Mouse (Mus musculus) left cerebral cortex, postnatal 4 days (tissue): ENCODE data around the gene Emcn. TPM values are rescaled to one million over a fixed set of nuclear protein-coding genes. Genes with fewer than 3 reads are reported as not detected.

Experiments
- DNase-seq: peaks from one replicate; pipeline ENCODE4 v3.0.0-alpha.2; 2022
- intact Hi-C: fragments of 180-260 bp; cut with DNase I; formaldehyde crosslinking; loops from one replicate; pipeline ENCODE4 v1.15.1; 2025
- total RNA-seq, 2 experiments: library from RNA; stranded (reverse); gene quantifications; 2 replicates each; pipeline ENCODE4 v1.2.3; 2021

The Emcn gene
- 1 to 10 TPM; 4.0 to 4.4 TPM for total RNA-seq

DNA sequence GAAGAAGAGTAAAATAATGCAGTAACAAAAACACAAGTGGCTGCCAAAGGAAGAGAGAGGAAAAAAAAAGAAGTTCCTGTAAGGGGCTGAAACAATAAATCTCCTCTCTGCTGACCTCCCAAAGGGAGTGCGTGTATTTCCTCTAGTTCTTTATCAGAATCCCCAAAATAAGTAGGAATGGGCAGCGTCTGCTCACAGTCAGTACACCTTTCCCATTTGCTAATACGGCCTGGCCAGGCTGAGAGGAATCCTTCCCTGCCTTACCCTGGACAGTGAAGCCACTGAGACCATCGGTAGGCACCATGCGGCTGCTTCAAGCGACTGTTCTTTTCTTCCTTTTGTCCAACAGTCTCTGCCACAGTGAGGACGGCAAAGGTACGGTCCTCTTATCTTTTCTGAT is at the start of gene Emcn:
Emcn (plus strand) TSS at position 130 of the 400 bp plus-strand sequence.
- intact Hi-C loops: no loop called here
- DNase-seq: no peak

DNA sequence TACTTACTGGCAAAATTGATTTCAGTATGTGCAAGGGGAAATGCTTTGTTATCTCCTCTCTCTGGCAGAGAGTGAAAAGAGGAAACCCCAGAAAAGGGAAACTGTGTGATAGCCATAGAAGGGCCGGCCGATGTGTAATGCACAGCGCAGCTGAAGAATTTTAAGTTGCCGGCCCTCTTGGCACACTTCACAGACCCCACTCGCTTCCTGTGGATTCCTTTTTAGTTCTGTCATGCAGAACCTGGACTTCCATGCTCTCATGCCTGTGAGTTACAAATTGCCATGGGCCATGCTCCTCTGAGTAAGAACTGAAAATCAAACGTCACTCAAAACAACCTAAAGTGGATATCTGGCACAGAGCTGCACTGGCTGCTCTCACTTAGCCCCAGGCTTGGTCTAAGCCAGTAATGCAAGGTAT is 47.7 kb upstream of the Emcn start:
- peak; percentile 11 for DNase-seq

GRCm38 (mm10) chr3:137298230-137298629 is 42.6 kb upstream of the Emcn start:
- no peak for DNase-seq
- intact Hi-C loops: no loop called here

More for the DNA sequence above, 47.7 kb upstream of the Emcn start:
- intact Hi-C loops: no loop called here

GRCm38 (mm10) chr3:137300210-137300609 is 40.7 kb upstream of the Emcn start:
- DNase-seq: no peak
- intact Hi-C loops: no loop called here

- intact Hi-C loops: no loop called here
- DNase-seq: no peak
These were observed 39.7 kb upstream of the Emcn start for GRCm38 (mm10) chr3:137301195-137301594.

DNA sequence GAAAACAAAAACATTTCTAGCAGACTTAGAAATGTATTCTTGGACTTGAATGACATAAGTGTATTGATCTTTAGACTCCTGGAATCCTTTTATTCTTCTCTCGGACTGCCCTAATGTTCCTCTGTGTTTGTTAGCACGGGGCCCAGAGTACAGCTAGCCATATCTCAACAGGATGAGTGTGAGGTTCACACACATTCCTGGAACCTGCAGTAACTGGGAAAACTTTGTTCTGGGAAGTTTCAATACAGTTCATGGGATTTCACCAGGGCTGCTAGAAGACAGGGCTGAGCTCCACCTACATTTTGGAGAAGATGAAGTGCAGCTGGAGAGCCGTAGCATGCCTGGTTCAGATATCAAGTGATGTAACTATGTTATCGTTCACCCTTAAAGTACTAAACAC is 38.1 kb upstream of the Emcn start:
- intact Hi-C loops: no loop called here
- DNase-seq: no peak

DNA sequence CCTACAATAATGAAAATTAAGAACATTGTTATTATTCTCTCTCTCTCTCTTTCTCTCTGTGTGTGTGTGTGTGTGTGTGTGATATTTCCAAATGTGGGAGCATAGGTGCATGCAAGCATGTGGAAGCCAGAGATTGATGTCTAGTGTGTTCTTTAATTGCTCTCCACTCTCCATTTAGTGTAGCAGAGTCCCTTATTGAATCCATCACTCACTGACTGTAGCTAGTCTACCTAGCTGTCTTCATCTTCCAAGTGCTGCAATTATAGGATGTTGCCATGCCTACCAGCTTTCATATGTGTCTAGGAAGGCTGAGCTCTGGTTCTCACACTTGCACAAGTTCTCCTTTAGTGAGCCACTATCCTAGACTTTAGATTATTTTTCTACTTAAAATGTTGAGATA is 30.9 kb upstream of the Emcn start:
- no peak for DNase-seq
- intact Hi-C loops: no loop called here

- DNase-seq: no peak
- intact Hi-C loops: no loop called here
These were observed 28.3 kb upstream of the Emcn start for GRCm38 (mm10) chr3:137312540-137312939.

DNA sequence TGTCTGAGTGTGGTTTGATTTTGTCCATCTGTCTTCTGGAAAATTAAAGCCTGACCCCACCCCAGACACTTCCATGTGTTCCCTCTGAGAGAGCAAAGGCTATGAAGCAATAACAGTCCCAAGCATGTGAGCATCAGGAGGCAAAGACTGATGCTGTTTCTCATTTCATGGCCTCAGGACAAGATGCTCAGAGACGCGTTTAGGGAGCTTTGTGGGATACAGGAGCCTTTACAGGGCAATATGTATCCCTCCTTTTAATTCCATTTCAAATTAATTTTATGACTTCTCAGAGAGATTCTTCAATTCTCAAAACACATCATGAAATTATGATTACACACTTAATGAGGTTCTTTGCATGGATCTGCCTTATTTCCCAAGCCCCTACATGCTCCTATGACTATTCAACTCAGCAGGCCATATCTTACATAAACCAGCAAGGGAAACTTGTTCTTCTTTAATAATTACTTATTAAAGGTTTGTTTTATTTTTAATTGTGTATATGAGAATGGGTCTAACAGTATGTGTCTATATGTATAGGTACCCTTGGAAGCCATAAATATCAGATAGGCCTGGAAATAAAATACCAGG is 27.0 kb upstream of the Emcn start:
- intact Hi-C loops: no loop called here

GRCm38 (mm10) chr3:137318371-137318770 is 22.5 kb upstream of the Emcn start:
- peak; percentile 3 for DNase-seq
- intact Hi-C loops: no loop called here

More for the DNA sequence above, 27.0 kb upstream of the Emcn start:
- DNase-seq: no peak

- intact Hi-C loops: no loop called here
- DNase-seq: no peak
These were observed 20.9 kb upstream of the Emcn start for GRCm38 (mm10) chr3:137319950-137320349.

DNA sequence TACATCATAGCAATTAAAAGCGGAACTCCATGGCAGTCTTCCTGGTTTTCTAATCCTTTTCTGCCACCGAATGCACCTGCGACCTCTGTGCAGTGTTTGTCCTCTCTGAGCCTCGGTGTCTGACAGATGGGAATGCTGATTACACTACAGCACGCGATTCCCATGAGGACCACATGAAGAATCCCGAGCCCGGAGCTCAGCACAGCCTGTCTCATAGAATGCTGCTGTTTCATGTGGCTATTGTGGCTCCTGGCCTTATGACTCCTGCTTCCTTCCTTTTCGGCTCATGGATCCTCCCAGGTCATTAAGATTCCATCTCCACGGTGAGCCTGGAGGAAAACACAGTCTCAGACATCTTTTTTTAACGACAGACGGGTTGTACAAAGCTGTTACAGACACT is 18.6 kb upstream of the Emcn start:
- peak; percentile 69 for DNase-seq
- intact Hi-C loops: no loop called here

GRCm38 (mm10) chr3:137329898-137330297 is 11.0 kb upstream of the Emcn start:
- intact Hi-C loops: no loop called here
- no peak for DNase-seq

- intact Hi-C loops: no loop called here
These were observed 9.9 kb upstream of the Emcn start for GRCm38 (mm10) chr3:137330950-137331349.

GRCm38 (mm10) chr3:137332531-137332930 is 8.3 kb upstream of the Emcn start:
- intact Hi-C loops: no loop called here
- DNase-seq: no peak

More at GRCm38 (mm10) chr3:137330950-137331349, 9.9 kb upstream of the Emcn start:
- no peak for DNase-seq

- intact Hi-C loops: no loop called here
- DNase-seq: no peak
These were observed 4.9 kb upstream of the Emcn start for GRCm38 (mm10) chr3:137335957-137336356.

- DNase-seq: no peak
- intact Hi-C loops: no loop called here
These were observed 2.6 kb downstream of the Emcn start for GRCm38 (mm10) chr3:137343446-137343845.

DNA sequence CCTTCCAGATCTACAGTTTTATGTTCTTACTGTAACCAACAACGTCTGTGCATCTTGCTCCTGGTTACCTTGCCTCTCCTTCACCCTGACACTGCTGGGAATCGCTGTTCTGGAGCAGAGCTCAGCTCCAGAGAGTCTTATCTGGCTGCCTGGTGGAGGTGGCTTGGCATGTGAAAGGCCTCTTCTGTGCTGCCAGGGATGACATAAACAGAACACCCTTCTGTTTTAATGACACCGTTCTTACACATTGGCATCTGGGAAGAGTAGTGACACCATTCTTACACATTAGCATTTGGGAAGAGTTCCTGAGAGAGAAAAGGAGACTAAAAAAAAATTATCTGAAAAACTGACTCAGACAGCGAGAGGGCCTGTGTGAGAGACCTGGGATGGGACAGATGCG is 11.0 kb downstream of the Emcn start:
- intact Hi-C loops: no loop called here
- no peak for DNase-seq

DNA sequence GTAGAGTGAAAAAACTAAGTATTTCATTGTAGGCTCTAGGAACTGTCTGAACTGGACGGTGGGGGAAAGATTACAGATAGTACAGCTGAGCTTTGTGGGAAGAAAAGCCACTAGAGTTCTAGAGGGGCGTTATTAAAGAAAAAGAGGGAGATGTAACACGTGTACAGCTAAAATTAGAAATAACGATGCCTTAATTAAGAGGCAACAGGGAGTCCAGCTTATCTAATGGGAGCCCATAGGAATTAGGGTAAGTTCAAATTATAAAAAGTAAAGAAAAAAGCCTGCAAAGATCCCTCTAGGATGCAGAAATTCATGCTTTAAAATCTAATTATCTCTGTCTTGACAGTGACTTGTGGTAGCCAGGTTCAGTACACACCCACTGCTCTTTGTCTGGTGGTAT is 15.8 kb downstream of the Emcn start:
- intact Hi-C loops: no loop called here

DNA sequence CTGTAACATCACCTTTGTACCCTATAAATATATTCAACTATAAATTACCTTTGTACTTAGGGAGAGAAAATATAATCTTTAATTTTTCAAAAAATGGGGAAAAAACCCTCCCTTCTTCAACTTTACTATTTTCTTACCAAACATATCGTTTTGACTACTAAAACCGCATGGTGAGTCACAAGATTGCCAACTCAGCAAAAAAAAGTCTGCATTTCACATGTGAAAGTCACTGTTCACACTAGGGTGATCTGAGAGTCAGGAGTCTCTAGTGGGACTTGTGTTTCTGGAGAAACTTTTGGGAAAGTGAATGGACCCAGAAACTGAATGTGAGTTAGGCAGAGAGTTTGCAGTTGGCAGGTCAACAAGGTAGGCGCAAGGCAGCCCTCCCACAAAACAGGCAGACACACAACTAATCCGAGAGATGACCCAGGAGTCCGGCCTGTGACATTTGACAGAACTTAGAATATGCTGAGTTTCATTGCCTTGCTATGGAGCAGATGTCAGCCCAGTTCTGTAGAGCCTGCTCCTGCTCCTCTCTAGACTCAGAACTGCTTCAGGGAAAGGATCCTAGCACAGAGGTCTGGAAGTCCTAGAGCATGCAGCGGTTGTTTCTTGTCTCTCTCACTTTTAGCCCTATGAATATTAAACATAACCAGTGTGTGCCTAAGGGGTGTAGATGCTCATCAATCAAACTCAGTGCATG is 26.4 kb downstream of the Emcn start:
- intact Hi-C loops: no loop called here
- no peak for DNase-seq

More for the DNA sequence above, 15.8 kb downstream of the Emcn start:
- DNase-seq: no peak

DNA sequence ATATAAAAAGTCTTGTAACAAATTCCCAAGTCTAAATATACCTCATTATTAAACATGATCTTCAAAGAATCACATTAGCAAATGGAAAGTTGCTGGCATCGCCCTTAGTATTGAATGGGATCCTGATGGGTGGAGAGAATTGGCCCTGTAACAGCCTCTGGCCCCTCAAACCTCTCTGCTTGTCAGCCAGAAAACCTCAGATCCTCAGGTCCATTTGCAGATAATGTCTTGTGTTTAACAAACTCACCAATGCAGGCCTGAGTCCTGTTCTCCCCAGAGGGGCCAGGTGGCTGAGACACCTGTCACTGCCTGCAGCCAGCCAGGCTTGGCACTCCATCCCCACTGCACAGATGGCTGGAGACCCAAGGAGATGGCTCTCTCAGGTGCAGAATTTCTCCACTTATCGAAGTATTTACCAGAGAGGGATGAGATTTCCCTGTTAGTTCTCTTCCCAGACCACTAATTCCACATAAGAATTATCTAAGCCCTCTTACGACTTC is 27.0 kb downstream of the Emcn start:
- peak; percentile 91 for DNase-seq
- intact Hi-C loops: no loop called here

- intact Hi-C loops: no loop called here
- no peak for DNase-seq
These were observed 32.0 kb downstream of the Emcn start for GRCm38 (mm10) chr3:137372854-137373253.
